Comparison of ENCODE assay signal across 8 mouse cellular contexts in genomic region chr3:130400716-130401559, GRCm38 (mm10).
DNase-seq lines count a peak whose midpoint lies in the region; ATAC-seq lines count a peak whose summit lies in the region.

No protein-coding gene starts in this region.

- H3K27ac ChIP-seq in kidney, embryonic 16.5 days (ENCODE audit: low read length) = peak overlapping the region; percentile 63
- H3K27ac ChIP-seq in limb, embryonic 10.5 days = peak overlapping the region; percentile 31; the same call in 1 of the 2 replicates

- 0 out of 2 replicates have a peak, but pooled peaks have one; percentile 50 for ATAC-seq in kidney, embryonic 16.5 days (ENCODE audit: low FRiP score, low TSS enrichment)

- 0 out of 2 replicates have a peak overlapping the region, but pooled peaks have one; percentile 20 for H3K4me2 ChIP-seq in kidney, embryonic 16.5 days (replicated peaks; ENCODE audit: low read depth, low read length)

- no peaks in the 10 kb centered on the region for H3K27me3 ChIP-seq in kidney, embryonic 16.5 days (ENCODE audit: insufficient read depth, low read length)
- H3K27me3 ChIP-seq in limb, embryonic 10.5 days (ENCODE audit: low read depth, poor library complexity, severe bottlenecking) = 0 out of 2 replicates have a peak, but pooled peaks cover 3% of the 10 kb centered on the region

- H3K4me3 ChIP-seq in kidney, embryonic 16.5 days (ENCODE audit: low read length) = no peak overlapping the region
- no peak overlapping the region; the same call in 1 of the 2 replicates for H3K4me3 ChIP-seq in limb, embryonic 10.5 days

- no peak overlapping the region for H3K9ac ChIP-seq in kidney, embryonic 16.5 days (replicated peaks; ENCODE audit: low read length)

- WGBS in kidney, embryonic 16.5 days = 51% methylated on average over 13 of the region's 13 CpGs
- 48% methylated on average over 13 of the region's 13 CpGs for WGBS in limb, embryonic 10.5 days

- no peaks in the 10 kb centered on the region for H3K9me3 ChIP-seq in kidney, embryonic 16.5 days (ENCODE audit: low read length)
- H3K9me3 ChIP-seq in limb, embryonic 10.5 days (replicated peaks) = no peaks in the 10 kb centered on the region

- no peak for DNase-seq in kidney, adult 18-20 months
- DNase-seq in frontal cortex, postnatal 36 days (ENCODE audit: low spot score in 2 of 2) = peak; percentile 54 to 65
- peak; percentile 49 for DNase-seq in limb, embryonic 10.5 days (ENCODE audit: low spot score)
- peak; percentile 77 for DNase-seq in right cerebral cortex, adult 18-20 months
- no peak for DNase-seq in thymus, postnatal 4 days
- DNase-seq in retina, embryonic 14.5 days (ENCODE audit: low spot score) = no peak
- DNase-seq in testis, postnatal 10 days (ENCODE audit: low spot score) = no peak

- peaks cover 20% of the 10 kb centered on the region for H3K4me1 ChIP-seq in kidney, embryonic 16.5 days (ENCODE audit: insufficient read depth, low read length)
- H3K4me1 ChIP-seq in limb, embryonic 10.5 days = peaks cover 41% of the 10 kb centered on the region

- H3K36me3 ChIP-seq in kidney, embryonic 16.5 days (ENCODE audit: insufficient read depth, low read length) = no peaks in the 10 kb centered on the region
- 0 out of 2 replicates have a peak, but pooled peaks cover 3% of the 10 kb centered on the region for H3K36me3 ChIP-seq in limb, embryonic 10.5 days

Comparison
In these comparisons a context has a peak if more than half of its experiments do, and no peak if none do; other contexts are left out.
1. DNase-seq: peak in frontal cortex, postnatal 36 days (2 of 2), limb, embryonic 10.5 days (single experiment) and right cerebral cortex, adult 18-20 months (single experiment); none in kidney, adult 18-20 months (single experiment), thymus, postnatal 4 days (single experiment), retina, embryonic 14.5 days (single experiment) and testis, postnatal 10 days (single experiment).